Mouse (Mus musculus) colon, adult 2 months (tissue): ENCODE measurements around the gene Shank3. TPM values are rescaled to one million over a fixed set of nuclear protein-coding genes. Genes with fewer than 3 reads are reported as not detected.

Experiments used
- polyA plus RNA-seq: library from polyadenylated mRNA; depleted of rRNA; stranded (reverse); fragments of >200 nt; gene quantifications from 2 replicates; pipeline ENCODE4 v1.2.3, GENCODE M21; 2012; rRNA removed

Gene Shank3
- polyA plus RNA-seq: 11.4 and 11.7 TPM in 2 replicates

GRCm38 (mm10) chr15:89498961-89499688 lies at the start of gene Shank3:
Shank3 (plus strand) TSS chr15:89499623.

GRCm38 (mm10) chr15:89453865-89454478 lies 45.5 kb upstream of the Shank3 start, which contains the start of gene Mapk8ip2:
Mapk8ip2 (plus strand) TSS chr15:89453913.

GRCm38 (mm10) chr15:89477091-89477491 lies 22.3 kb upstream of the Shank3 start, which contains the start of gene Arsa:
Arsa (minus strand) TSS chr15:89477425.

GRCm38 (mm10) chr15:89568114-89568513 lies 68.7 kb downstream of the Shank3 start, which contains the start of gene Acr:
Acr (plus strand) TSS chr15:89568326.

GRCm38 (mm10) chr15:89591723-89592455 lies 92.5 kb downstream of the Shank3 start, which contains the start of gene Rabl2:
Rabl2 (minus strand) TSS chr15:89591923.

Other genes with a start within 250 kb of the Shank3 start
- gene Sbf1, start 184.3 kb upstream of the Shank3 start, polyA plus RNA-seq: 227 and 272 TPM in 2 replicates
- 0.30 and 1.4 TPM in 2 replicates for gene Adm2, start 176.9 kb upstream of the Shank3 start, polyA plus RNA-seq
- 0.20 TPM in 1 of 2 replicates, not detected in the other for gene Miox, start 165.2 kb upstream of the Shank3 start, polyA plus RNA-seq
- 43.5 and 43.9 TPM in 2 replicates for gene Lmf2, start 144.0 kb upstream of the Shank3 start, polyA plus RNA-seq
- 122 and 131 TPM in 2 replicates for gene Ncaph2, start 143.9 kb upstream of the Shank3 start, polyA plus RNA-seq
- 52.1 and 55.9 TPM in 2 replicates for gene Sco2, start 125.8 kb upstream of the Shank3 start, polyA plus RNA-seq
- 8.3 and 8.6 TPM in 2 replicates for gene Tymp, start 122.6 kb upstream of the Shank3 start, polyA plus RNA-seq
- gene Odf3b, start 120.3 kb upstream of the Shank3 start, polyA plus RNA-seq: 48.4 and 50.3 TPM in 2 replicates
- 0.27 and 0.44 TPM in 2 replicates for gene Klhdc7b, start 114.7 kb upstream of the Shank3 start, polyA plus RNA-seq
- gene Syce3, start 89.1 kb upstream of the Shank3 start, polyA plus RNA-seq: 0.37 TPM in 1 of 2 replicates, not detected in the other
- 2.4 and 3.1 TPM in 2 replicates for gene Cpt1b, start 73.8 kb upstream of the Shank3 start, polyA plus RNA-seq
- gene C730034F03Rik, start 70.0 kb upstream of the Shank3 start, polyA plus RNA-seq: 0.54 and 0.65 TPM in 2 replicates
- 2.7 and 4.2 TPM in 2 replicates for gene Gm44502, start 69.9 kb upstream of the Shank3 start, polyA plus RNA-seq
- gene Chkb, start 69.7 kb upstream of the Shank3 start, polyA plus RNA-seq: 84.7 and 107 TPM in 2 replicates
- 2.3 and 2.4 TPM in 2 replicates for gene Mapk8ip2, start 45.7 kb upstream of the Shank3 start, polyA plus RNA-seq
- gene Arsa, start 22.2 kb upstream of the Shank3 start, polyA plus RNA-seq: 45.2 and 46.6 TPM in 2 replicates
- 0.21 and 0.28 TPM in 2 replicates for gene Acr, start 68.7 kb downstream of the Shank3 start, polyA plus RNA-seq
- 5.5 and 7.3 TPM in 2 replicates for gene Rabl2, start 92.3 kb downstream of the Shank3 start, polyA plus RNA-seq